Mouse (Mus musculus) CD4-positive, CD25-positive, alpha-beta regulatory T cell, adult 2 months (primary cell): Measurements from ENCODE around the gene Etv5.

Experiments used
- DNase-seq: peaks from one replicate; pipeline ENCODE4 v3.0.0-alpha.2; 2012; ENCODE audit warnings: low read depth, low spot score

Etv5 gene

DNA sequence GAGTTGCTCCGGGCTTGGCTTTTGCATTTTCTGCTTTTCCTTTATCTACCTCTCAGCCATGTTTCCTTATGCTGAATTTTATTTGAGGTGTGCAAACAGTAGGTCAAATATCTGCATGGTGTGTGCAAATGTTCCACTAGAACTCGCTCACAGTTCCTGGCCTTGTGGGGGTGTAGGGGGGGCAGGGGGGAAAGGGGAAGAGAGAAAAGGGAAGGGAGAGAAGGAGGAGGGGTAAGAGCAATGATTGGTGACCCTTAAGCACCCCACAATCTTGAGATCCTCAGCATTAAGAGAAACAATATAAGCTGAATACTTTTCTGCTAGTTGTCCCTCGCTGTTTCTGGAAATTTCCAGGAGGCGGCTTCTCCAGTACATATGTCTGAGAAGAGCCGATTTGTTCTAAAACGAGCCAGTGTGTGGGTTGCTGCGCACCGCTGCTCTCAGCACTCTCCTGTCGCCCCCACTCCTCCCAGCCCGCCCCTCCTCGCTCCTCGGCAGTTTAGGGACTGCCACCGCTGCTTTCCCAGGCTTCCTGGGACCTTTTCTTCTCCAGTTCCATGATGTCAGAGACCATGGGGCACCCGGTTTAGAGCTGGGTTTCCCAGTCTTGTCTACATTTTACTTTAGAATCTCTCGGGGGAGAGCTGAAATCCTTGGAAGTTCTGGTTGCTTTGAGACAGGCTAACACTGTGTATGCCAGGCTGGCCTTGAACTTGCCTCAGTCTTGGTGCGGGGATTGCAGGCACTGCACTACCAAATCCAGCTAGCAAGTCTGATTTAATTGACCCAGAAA is 90.8 kb downstream of the Etv5 start:
- no peak for DNase-seq

- DNase-seq, result no peak
These were observed 91.5 kb downstream of the Etv5 start for GRCm38 (mm10) chr16:22348014-22348413.

DNA sequence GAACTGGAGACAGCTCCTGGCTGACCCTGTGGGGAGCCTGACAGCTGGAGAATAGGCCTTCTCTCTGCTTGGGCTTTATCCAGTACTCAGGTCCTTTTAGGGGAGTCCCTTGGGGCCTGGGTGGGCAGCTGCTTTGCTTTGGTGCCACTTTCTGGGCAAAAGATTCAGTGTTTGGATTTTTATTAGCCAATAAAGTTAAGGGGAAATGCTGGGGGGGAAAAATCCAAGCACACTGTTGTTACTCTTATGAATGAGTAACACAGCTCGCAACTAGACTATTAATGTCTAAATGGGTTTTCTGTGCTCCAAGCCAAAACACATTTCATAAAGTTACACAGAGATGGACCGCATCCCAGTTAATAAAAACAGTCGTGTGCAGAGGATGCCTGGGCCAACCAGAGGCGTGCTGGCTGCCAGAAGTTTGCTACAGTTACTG is 98.3 kb downstream of the Etv5 start:
- no peak for DNase-seq

DNA sequence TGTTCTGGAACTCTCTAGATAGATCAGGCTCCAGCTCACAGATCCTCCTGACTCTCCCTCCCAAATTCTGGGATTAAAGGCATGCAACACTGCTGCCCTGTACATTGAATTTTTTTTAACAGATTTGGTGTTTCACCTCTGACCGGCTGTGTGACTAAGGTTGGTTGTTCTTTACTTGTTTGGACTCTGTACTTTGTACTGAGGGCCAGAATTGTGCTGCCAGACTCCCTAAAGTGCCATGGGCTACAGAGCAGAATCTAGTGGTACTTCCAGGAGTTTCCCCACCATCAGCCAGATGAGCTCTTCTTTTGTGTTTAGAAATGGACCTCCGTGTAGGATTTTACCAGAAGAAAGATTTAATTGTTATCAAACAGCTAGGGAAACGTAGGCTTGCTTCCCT is 103.7 kb downstream of the Etv5 start:
- no peak for DNase-seq
